In the genomic region with DNA sequence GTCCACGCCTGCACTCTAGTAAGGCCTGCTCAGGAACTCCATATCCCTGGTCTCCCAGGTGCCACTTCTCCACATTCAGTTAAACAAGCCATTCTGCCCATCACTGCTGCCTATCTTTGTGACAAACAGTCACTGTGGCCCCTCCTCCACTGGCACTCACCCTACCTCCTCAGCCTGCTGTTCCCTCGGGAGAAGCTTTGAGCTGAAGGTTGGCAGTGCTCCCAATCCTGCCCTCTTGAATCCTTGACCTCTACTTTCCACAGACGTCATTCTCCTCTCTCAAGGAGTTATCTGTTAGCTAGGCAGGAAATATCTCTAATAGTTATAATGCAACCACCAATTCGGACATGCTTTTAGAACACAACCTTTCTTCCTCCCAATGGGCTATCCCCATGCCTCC, we compare ENCODE assay signal across 12 mouse cellular contexts.
DNase-seq lines count a peak whose midpoint lies in the region; ATAC-seq and TF ChIP-seq lines count a peak whose summit lies in the region.
"Had no signal": no experiment of that assay in that cellular context is flagged by ENCODE, and none has a peak within 500 bp of the region (broad histone marks: within the 10 kb centered on the region; RNA-seq: fewer than 3 reads in every experiment).

No protein-coding gene starts in this region.

- peak; percentile 82 for DNase-seq in kidney, adult 2 months
- peak; percentile 92 to 96 for DNase-seq in adrenal gland, adult (ENCODE audit: inconsistent age in 2 of 2, low spot score in 1 of 2)
- DNase-seq in adrenal gland, postnatal 36 days: peak; percentile 87 to 90
- no peak for DNase-seq in layer of hippocampus, postnatal 14 days (ENCODE audit: low spot score in 2 of 2)
- DNase-seq: cerebellum, adult 9-10 months; spleen, adult 18-20 months had no signal

- H3K9ac ChIP-seq in kidney, embryonic 16.5 days (replicated peaks; ENCODE audit: low read length): no peak overlapping the region
- H3K9ac ChIP-seq in lung, embryonic 16.5 days (ENCODE audit: low read length): no peak overlapping the region
- no peak overlapping the region for H3K9ac ChIP-seq in intestine, embryonic 16.5 days (ENCODE audit: low read depth, low read length)
- H3K9ac ChIP-seq: hindbrain, embryonic 15.5 days had no signal

- no peak overlapping the region for H3K4me3 ChIP-seq in kidney, adult 2 months (ENCODE audit: insufficient read depth, low read depth, low read length)
- H3K4me3 ChIP-seq in kidney, embryonic 16.5 days (ENCODE audit: low read length): no peak overlapping the region
- H3K4me3 ChIP-seq in lung, embryonic 16.5 days (ENCODE audit: low read length): no peak overlapping the region
- H3K4me3 ChIP-seq in intestine, embryonic 16.5 days (ENCODE audit: low read length): no peak overlapping the region
- H3K4me3 ChIP-seq: hindbrain, embryonic 15.5 days; myocyte had no signal

- H3K4me1 ChIP-seq in kidney, adult 2 months (ENCODE audit: control insufficient read depth, insufficient read depth, low read length): no peaks in the 10 kb centered on the region; the same call in 1 of the 2 replicates
- peaks cover 13% of the 10 kb centered on the region for H3K4me1 ChIP-seq in kidney, embryonic 16.5 days (ENCODE audit: insufficient read depth, low read length)
- peaks cover 6% of the 10 kb centered on the region; the same call in 1 of the 2 replicates for H3K4me1 ChIP-seq in lung, embryonic 16.5 days (replicated peaks; ENCODE audit: control insufficient read depth, insufficient read depth, low read length)
- 0 out of 2 replicates have a peak, but pooled peaks cover 4% of the 10 kb centered on the region for H3K4me1 ChIP-seq in intestine, embryonic 16.5 days (ENCODE audit: control insufficient read depth, insufficient read depth, low read length)

- no peaks in the 10 kb centered on the region for H3K36me3 ChIP-seq in kidney, adult 2 months (ENCODE audit: control insufficient read depth, insufficient read depth, low read length)
- no peaks in the 10 kb centered on the region for H3K36me3 ChIP-seq in kidney, embryonic 16.5 days (ENCODE audit: insufficient read depth, low read length)
- H3K36me3 ChIP-seq in lung, embryonic 16.5 days (ENCODE audit: control insufficient read depth, insufficient read depth, low read length): no peaks in the 10 kb centered on the region
- H3K36me3 ChIP-seq in intestine, embryonic 16.5 days (ENCODE audit: control insufficient read depth, insufficient read depth, low read length): no peaks in the 10 kb centered on the region
- H3K36me3 ChIP-seq: hindbrain, embryonic 15.5 days had no signal

- no peak for TF ChIP-seq CTCF in kidney, adult 2 months (conservative IDR thresholded peaks at IDR 0.05; ENCODE audit: insufficient read depth, insufficient read length, low read depth, low read length)

- no peak overlapping the region for H3K27ac ChIP-seq in kidney, adult 2 months (ENCODE audit: insufficient read depth, low read depth, low read length)
- no peak overlapping the region for H3K27ac ChIP-seq in kidney, embryonic 16.5 days (ENCODE audit: low read length)
- no peak overlapping the region for H3K27ac ChIP-seq in lung, embryonic 16.5 days (ENCODE audit: low read length)
- no peak overlapping the region for H3K27ac ChIP-seq in intestine, embryonic 16.5 days (ENCODE audit: low read length)
- H3K27ac ChIP-seq: hindbrain, embryonic 15.5 days had no signal

- H3K27me3 ChIP-seq in kidney, adult 2 months (replicated peaks; ENCODE audit: control insufficient read depth, insufficient read depth, low read length): no peaks in the 10 kb centered on the region
- no peaks in the 10 kb centered on the region for H3K27me3 ChIP-seq in kidney, embryonic 16.5 days (ENCODE audit: insufficient read depth, low read length)
- H3K27me3 ChIP-seq in lung, embryonic 16.5 days (ENCODE audit: control insufficient read depth, insufficient read depth, low read depth, low read length): no peaks in the 10 kb centered on the region
- no peaks in the 10 kb centered on the region for H3K27me3 ChIP-seq in intestine, embryonic 16.5 days (replicated peaks; ENCODE audit: control insufficient read depth, insufficient read depth, low read length)
- H3K27me3 ChIP-seq: hindbrain, embryonic 15.5 days had no signal

- WGBS in kidney, adult 2 months: 31% methylated on average over 4 of the region's 4 CpGs
- 71% methylated on average over 4 of the region's 4 CpGs for WGBS in kidney, embryonic 16.5 days
- 37% methylated on average over 4 of the region's 4 CpGs for WGBS in lung, embryonic 16.5 days
- 55% methylated on average over 4 of the region's 4 CpGs for WGBS in intestine, embryonic 16.5 days

- ATAC-seq in kidney, embryonic 16.5 days (ENCODE audit: low FRiP score, low TSS enrichment): no peak
- ATAC-seq in lung, embryonic 16.5 days (ENCODE audit: low read depth): peak; percentile 52; the same call in 1 of the 2 replicates
- ATAC-seq in intestine, embryonic 16.5 days: no peak
- ATAC-seq in megakaryocyte, adult 5-6 weeks (ENCODE audit: poor library complexity, severe bottlenecking): no peak

- no peak for TF ChIP-seq POLR2A in kidney, adult 2 months (IDR thresholded peaks at IDR 0.05; ENCODE audit: low read depth, low read length)

- no peak overlapping the region for H3K4me2 ChIP-seq in kidney, embryonic 16.5 days (replicated peaks; ENCODE audit: low read depth, low read length)
- H3K4me2 ChIP-seq in lung, embryonic 16.5 days (ENCODE audit: low read depth, low read length): no peak overlapping the region
- H3K4me2 ChIP-seq in intestine, embryonic 16.5 days (ENCODE audit: low read depth, low read length): no peak overlapping the region
- H3K4me2 ChIP-seq: hindbrain, embryonic 15.5 days had no signal

- no peaks in the 10 kb centered on the region for H3K9me3 ChIP-seq in kidney, embryonic 16.5 days (ENCODE audit: low read length)
- no peaks in the 10 kb centered on the region for H3K9me3 ChIP-seq in lung, embryonic 16.5 days (ENCODE audit: control insufficient read depth, low read length)
- no peaks in the 10 kb centered on the region for H3K9me3 ChIP-seq in intestine, embryonic 16.5 days (ENCODE audit: control insufficient read depth, low read length)
- H3K9me3 ChIP-seq: hindbrain, embryonic 15.5 days had no signal

Comparison
In these comparisons a context has a peak if more than half of its experiments do, and no peak if none do; other contexts are left out.
1. DNase-seq: peak in kidney, adult 2 months (single experiment), adrenal gland, adult (2 of 2) and adrenal gland, postnatal 36 days (2 of 2); none in layer of hippocampus, postnatal 14 days (0 of 2).